Mouse (Mus musculus): ENCODE measurements at regions not wholly inside any gene's neighbourhood (a gene's known extent, or its start where the extent isn't known, plus 50 kb on each side); places are given as distances from the start of the nearest gene placed in this dataset.

DNA sequence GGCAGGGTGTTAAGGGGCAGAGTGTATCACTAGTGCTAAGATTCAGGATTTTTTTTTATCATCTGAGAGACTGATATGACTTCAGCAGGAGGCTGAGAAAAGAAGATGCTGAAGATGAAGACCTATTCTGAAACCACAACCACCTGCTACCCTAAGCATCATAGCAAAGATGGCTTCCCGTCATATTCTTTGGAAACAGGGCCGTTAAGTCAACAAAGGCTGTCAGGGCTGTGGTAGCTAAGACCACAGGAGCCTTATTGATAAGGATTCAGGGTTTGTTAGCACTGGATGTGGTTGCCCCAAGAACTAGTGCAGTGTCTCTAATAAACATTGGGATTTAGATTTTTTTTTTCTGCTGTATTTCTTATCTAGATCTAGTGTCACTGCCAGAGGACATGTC, 56.7 kb upstream of the Rasgrp1 start:
- ChIA-PET POLR2A (no interaction called here), CTCF (no interaction called here)
- ATAC-seq (no peak), DNase-seq (ENCODE audit: low read depth, low spot score) (no peak)
- in situ Hi-C loops (cut with MboI; ENCODE audit: low pct_unique_long_range_greater_than_20kb): no loop called here
- no peak for TF ChIP-seq CTCF (IDR thresholded peaks at IDR 0.05)
- H3K27me3 ChIP-seq: peaks cover 37% of the 10 kb centered on the region

DNA sequence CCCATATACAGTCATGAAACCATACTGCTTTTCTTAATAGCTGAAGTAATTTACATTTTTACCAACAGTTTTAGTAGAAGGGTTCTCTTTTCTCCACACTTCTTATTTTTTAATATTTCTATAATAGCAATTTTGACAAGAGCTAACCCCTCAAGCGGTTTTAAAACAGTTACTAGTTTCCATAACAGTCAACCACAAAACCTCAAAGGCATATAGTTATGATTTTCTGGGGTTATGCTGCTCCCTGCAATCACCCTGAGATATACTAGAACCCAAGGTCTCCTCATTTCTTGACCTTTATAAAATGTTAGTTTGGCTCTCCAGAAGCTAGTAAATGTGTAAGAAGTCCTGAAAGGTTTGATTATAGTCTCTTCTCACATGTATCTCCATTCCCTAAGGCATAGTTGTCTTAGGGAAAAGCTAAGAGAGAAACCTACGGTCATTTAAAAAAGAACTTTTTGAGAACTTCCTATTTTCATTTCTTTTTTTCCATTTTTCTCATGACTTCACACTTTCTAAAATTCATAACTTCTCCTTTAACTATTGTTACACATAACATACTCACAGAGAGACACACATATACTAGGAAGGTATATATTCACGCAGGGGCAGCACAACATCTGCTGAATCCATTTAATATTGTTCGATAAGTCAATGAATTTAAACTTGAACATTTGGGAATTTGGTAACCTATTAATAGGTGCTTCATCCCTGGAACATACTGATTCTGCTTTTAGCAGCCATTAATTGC, 60.8 kb upstream of the Rasgrp1 start:
- ATAC-seq: no peak
- no peak for TF ChIP-seq CTCF (IDR thresholded peaks at IDR 0.05)
- in situ Hi-C loops (cut with MboI; ENCODE audit: low pct_unique_long_range_greater_than_20kb): no loop called here
- ChIA-PET CTCF (no interaction called here), POLR2A (no interaction called here)
- no peak for DNase-seq (ENCODE audit: low read depth, low spot score)
- H3K27me3 ChIP-seq: peaks cover 34% of the 10 kb centered on the region

DNA sequence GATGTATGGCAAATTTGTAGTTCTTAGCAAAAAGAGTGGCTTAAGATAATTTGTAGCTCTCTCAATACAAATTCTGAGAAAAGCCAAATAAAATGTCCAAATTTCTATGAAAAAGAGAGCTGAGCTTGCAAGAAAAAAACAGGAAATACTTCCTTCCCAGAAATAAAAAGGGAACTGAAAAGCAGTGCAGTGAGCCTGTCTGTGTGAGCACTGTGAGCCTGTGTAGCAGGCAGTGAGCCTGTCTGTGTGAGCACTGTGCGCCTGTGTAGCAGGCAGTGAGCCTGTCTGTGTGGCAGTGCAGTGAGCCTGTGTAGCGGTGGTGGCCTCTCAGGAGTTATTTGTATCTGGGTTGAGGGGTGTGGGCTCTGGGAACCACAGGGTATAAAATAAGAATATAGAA, 62.7 kb upstream of the Rasgrp1 start:
- in situ Hi-C loops (cut with MboI; ENCODE audit: low pct_unique_long_range_greater_than_20kb): no loop called here
- ATAC-seq (no peak), DNase-seq (ENCODE audit: low read depth, low spot score) (no peak)
- ChIA-PET POLR2A (no interaction called here), CTCF (no interaction called here)
- peaks cover 37% of the 10 kb centered on the region for H3K27me3 ChIP-seq
- no peak for TF ChIP-seq CTCF (IDR thresholded peaks at IDR 0.05)

DNA sequence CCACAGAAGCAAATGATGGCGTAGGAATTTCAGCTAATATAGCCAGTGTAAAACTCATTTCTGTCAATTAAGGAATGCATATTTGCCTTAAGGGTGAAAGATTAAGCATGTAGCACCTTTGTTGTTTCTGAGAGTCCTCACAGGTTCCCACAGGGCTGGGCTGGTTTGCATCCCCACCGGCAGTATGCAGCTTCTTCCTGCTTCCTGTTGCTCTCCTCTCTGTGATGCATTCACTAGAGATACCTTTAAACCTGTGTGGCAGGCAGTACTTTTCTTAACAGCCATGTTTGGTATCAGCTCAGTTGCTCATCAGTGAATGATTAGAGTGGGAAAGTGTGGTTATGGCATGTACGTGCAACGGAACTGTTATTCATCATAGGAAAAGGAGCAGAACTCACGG, 65.4 kb upstream of the Rasgrp1 start:
- CTCF ChIA-PET: no interaction called here
- peaks cover 32% of the 10 kb centered on the region for H3K27me3 ChIP-seq
- in situ Hi-C loops (cut with MboI; ENCODE audit: low pct_unique_long_range_greater_than_20kb): no loop called here
- no peak for ATAC-seq
- no peak for DNase-seq (ENCODE audit: low read depth, low spot score)
- POLR2A ChIA-PET: no interaction called here
- no peak for TF ChIP-seq CTCF (IDR thresholded peaks at IDR 0.05)

DNA sequence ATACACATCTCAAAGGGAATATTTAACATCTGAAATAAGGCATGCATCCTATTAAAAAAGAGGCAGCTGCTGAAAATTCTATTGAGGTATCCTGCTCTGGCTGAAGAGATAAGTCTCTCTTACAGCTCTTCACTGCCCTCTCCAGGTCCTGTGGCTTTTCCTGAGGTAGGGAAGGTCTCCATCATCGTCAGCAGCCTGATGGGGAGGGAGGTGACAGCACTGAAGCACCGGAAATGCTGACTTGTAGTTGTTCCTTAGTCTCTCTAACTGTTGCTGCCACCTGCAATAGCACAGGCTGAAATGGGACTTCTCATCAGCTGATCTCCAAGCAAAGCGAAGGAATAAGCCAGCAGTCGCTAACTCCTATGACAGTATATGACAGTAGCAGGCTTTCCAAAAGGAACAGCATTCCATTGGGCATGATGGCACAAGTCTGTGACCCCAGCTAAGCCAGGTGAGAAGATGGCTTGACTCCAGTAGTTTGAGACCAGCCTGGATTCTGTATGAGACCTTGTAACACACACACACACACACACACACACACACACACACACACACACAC, 69.3 kb upstream of the Rasgrp1 start:
- DNase-seq (ENCODE audit: low read depth, low spot score) (no peak), ATAC-seq (no peak)
- in situ Hi-C loops (cut with MboI; ENCODE audit: low pct_unique_long_range_greater_than_20kb): no loop called here
- TF ChIP-seq CTCF (IDR thresholded peaks at IDR 0.05): peak; percentile 28
- ChIA-PET POLR2A (no interaction called here), CTCF (interaction anchor here (0.9 kb wide), 1 partner anchor 32 kb away, joined by 3 read pairs; no protein-coding TSS in a partner anchor)
- H3K27me3 ChIP-seq: peaks cover 50% of the 10 kb centered on the region

DNA sequence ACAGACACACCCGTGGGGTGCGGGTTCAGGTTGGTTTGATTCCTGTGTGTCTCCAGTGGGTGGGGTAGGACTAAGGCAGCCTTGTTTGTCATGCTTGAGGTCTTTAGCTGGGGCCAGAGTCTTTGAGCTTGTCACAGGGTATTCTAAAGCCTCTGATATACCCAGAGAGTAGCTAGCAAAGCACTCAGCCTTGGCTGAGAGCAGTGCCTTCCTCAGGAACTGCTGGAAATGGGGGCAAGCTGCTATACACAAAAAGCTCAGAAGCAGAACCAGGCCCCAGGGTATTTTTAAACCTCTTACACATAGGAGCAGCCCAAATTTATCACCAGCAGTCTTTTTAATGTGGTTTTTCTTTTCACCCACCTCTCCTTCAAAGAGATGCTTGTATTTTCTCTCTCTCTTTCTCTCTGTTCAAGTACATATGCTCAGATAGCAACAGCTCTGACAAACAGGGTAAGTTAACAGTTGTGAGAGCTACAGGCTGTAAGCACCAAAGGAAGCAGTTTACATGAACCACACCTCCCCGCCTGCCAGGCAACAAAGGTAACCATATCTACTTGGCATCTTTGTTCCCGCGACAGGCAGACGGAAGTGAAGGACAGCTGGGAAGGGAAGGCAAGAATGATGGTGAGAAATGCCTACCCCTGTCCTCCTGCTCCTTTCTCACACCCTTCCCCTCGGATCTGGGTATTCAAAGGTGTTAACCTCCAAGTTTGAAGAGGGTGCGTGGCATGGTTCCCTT, 74.6 kb upstream of the Rasgrp1 start:
- in situ Hi-C loops (cut with MboI; ENCODE audit: low pct_unique_long_range_greater_than_20kb): no loop called here
- no peak for ATAC-seq
- DNase-seq (ENCODE audit: low read depth, low spot score): no peak
- no peak for TF ChIP-seq CTCF (IDR thresholded peaks at IDR 0.05)
- ChIA-PET CTCF (no interaction called here), POLR2A (no interaction called here)
- H3K27me3 ChIP-seq: peaks cover 37% of the 10 kb centered on the region

DNA sequence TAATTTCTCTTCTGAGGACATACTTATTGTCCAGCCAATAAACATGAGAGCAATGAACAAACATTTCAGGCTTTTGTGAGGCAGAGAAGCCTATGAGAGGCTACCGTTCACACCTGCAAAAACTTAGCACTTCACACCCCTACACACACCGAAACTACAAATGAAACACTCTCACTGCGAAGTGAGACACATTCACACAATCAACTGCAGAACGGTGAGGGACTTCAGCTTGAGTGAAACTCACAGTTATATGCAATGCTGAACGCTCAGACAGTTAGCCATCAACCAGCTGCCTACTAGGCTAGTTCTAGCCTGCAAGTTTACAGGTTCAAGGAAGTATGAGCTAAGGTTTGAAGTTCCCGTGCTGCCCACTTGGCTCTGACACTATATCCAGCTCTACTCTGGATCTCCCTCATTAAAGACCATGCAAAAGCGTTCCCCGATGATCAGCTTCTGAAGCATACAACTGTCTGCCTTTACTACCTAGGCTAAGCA, 75.4 kb upstream of the Rasgrp1 start:
- TF ChIP-seq CTCF (IDR thresholded peaks at IDR 0.05): no peak
- ATAC-seq (no peak), DNase-seq (ENCODE audit: low read depth, low spot score) (no peak)
- in situ Hi-C loops (cut with MboI; ENCODE audit: low pct_unique_long_range_greater_than_20kb): no loop called here
- peaks cover 34% of the 10 kb centered on the region for H3K27me3 ChIP-seq
- ChIA-PET CTCF (interaction anchor here (0.6 to 0.8 kb wide), 2 partner anchors 154 to 392 kb away, joined by 3 read pairs; no protein-coding TSS in a partner anchor), POLR2A (interaction anchor here (0.7 kb wide), 1 partner anchor 423 kb away, joined by 6 read pairs; no protein-coding TSS in a partner anchor)

DNA sequence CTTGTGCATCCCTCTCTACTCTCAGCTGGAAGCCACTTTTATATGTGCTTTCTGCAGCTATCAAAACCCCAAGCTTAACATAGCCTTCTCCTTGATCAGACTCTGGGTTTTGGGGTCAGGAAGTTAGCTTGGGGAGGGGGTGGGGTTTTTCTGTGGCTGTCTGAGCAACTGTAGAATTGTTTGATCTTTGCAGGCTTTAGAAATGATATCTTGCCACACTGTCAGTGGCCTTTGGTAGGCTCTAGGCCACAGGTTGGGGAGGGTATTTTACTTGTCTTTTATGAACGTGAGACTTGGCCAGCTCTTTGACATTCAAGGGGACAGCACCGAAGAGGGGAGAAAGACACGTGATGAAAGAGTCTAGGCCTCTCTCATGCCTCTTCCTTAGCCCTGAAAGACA, 75.9 kb upstream of the Rasgrp1 start:
- CTCF ChIA-PET: interaction anchor here (0.6 to 0.8 kb wide), 2 partner anchors 155 to 392 kb away, joined by 3 read pairs; no protein-coding TSS in a partner anchor
- POLR2A ChIA-PET: interaction anchor here (0.7 kb wide), 1 partner anchor 424 kb away, joined by 6 read pairs; no protein-coding TSS in a partner anchor
- TF ChIP-seq CTCF (IDR thresholded peaks at IDR 0.05): no peak
- in situ Hi-C loops (cut with MboI; ENCODE audit: low pct_unique_long_range_greater_than_20kb): no loop called here
- ATAC-seq (no peak), DNase-seq (ENCODE audit: low read depth, low spot score) (no peak)
- peaks cover 31% of the 10 kb centered on the region for H3K27me3 ChIP-seq

DNA sequence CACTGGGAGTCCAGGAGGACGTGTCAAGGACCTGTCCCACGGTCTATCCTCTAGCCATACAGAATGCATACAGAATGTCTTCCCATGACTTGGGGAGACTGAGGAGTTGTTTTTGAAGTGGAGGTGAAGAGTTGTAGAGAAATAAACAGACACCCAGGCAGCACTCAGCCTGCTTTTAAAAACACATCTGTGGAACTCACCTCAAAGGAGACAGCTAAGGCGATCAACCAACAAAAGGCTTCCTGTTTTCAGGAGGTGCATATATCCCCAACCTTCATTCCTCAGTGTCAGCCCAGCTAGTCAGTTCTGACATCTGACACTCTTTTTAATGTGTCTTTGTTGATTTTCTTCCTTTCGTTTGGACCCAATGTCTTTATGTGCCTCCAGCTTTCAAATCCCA, 78.6 kb upstream of the Rasgrp1 start:
- ChIA-PET CTCF (no interaction called here), POLR2A (no interaction called here)
- in situ Hi-C loops (cut with MboI; ENCODE audit: low pct_unique_long_range_greater_than_20kb): no loop called here
- ATAC-seq (no peak), DNase-seq (ENCODE audit: low read depth, low spot score) (no peak)
- peaks cover 11% of the 10 kb centered on the region for H3K27me3 ChIP-seq
- no peak for TF ChIP-seq CTCF (IDR thresholded peaks at IDR 0.05)

DNA sequence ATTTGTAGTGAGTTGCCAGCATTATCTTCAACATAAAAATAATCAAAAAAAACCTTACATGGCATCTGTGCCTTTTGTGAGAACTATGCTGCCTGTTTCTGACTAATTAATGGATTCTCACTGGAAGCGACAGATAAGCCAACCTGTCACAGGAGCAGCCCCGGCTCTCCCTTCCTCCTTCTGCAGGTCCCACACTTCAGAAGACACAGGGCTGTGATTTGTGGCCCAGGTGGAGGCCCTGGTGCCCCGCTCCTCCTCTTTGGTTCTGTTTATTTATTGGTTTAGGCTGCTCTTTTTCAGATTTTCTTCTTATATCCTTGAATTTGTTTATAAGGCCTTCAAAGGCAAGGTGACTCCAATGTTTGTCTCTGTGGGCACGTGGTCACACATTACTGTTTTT, 80.0 kb upstream of the Rasgrp1 start:
- TF ChIP-seq CTCF (IDR thresholded peaks at IDR 0.05): no peak
- CTCF ChIA-PET: no interaction called here
- ATAC-seq (no peak), DNase-seq (ENCODE audit: low read depth, low spot score) (no peak)
- H3K27me3 ChIP-seq: peaks cover 17% of the 10 kb centered on the region
- in situ Hi-C loops (cut with MboI; ENCODE audit: low pct_unique_long_range_greater_than_20kb): no loop called here
- POLR2A ChIA-PET: no interaction called here

DNA sequence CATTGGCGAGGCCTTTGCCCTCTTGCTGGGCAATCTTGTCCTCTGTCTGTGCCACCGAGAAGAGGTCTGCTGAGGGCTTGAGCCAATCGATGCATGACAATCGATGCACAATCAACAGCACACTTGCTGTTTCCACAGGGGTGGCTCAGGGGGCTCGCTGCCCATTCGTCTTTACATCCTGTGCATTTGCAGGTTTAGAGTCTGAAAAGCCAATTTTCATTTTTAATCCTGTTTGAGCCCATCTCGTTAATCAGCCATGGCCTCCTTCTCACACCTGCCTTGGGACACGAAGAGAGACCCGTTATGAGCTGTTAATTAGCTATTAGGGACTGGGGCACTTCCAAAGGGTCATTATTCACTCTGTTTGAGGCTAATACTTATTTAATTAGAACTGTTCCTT, 86.4 kb upstream of the Rasgrp1 start:
- DNase-seq (ENCODE audit: low read depth, low spot score) (no peak), ATAC-seq (no peak)
- CTCF ChIA-PET: no interaction called here
- in situ Hi-C loops (cut with MboI; ENCODE audit: low pct_unique_long_range_greater_than_20kb): no loop called here
- POLR2A ChIA-PET: no interaction called here
- H3K27me3 ChIP-seq: peaks cover 14% of the 10 kb centered on the region
- no peak for TF ChIP-seq CTCF (IDR thresholded peaks at IDR 0.05)
